Mouse (Mus musculus) bone marrow, adult 2 months (tissue): ENCODE results near the gene Trpm3. TPM values are rescaled to one million over a fixed set of nuclear protein-coding genes. Genes with fewer than 3 reads are reported as not detected.

ENCODE experiments used
- H3K27ac ChIP-seq: fragments of 200-500 bp; 2 replicates; pipeline ENCODE4 v1.5.1; 2012; ENCODE audit warnings: low read depth, mild to moderate bottlenecking, control low read depth, inconsistent platforms, low read length; ENCODE audit not compliant: control insufficient read depth, poor library complexity, insufficient read depth
- H3K4me1 ChIP-seq: fragments of 200-500 bp; 2 replicates; pipeline ENCODE4 v1.6.1; 2011; ENCODE audit warnings: low read length; ENCODE audit not compliant: control insufficient read depth, insufficient read depth
- H3K4me3 ChIP-seq: fragments of 200-500 bp; replicated peaks from 2 replicates; pipeline ENCODE3; 2011; ENCODE audit warnings: mild to moderate bottlenecking, low read depth, low read length, control low read depth; ENCODE audit not compliant: control insufficient read depth
- CTCF ChIP-seq: fragments of 200-500 bp; IDR thresholded peaks from 2 replicates; pipeline ENCODE4 v1.5.1; 2011; ENCODE audit warnings: low read length, control low read depth; ENCODE audit not compliant: control insufficient read depth, insufficient read depth
- POLR2A ChIP-seq: fragments of 200-500 bp; IDR thresholded peaks from 2 replicates; pipeline ENCODE4 v1.6.1; 2011; ENCODE audit warnings: low read depth, mild to moderate bottlenecking, control low read depth, low read length, borderline replicate concordance; ENCODE audit not compliant: control insufficient read depth
- WGBS: fragments of 180-500 bp; shearing (Covaris S2); methylation state at CpG from one replicate; pipeline ENCODE4 v1.1.7; 2018; 5-methylcytosine and 5-hydroxymethylcytosine counted together
- polyA plus RNA-seq: library from polyadenylated mRNA; stranded (reverse); fragments of >200 nt; gene quantifications from 2 replicates; pipeline ENCODE4 v1.2.4, GENCODE M21; 2011; ENCODE audit warnings: low replicate concordance; ENCODE audit not compliant: missing spikeins, insufficient read depth, insufficient read length

The Trpm3 gene
- polyA plus RNA-seq, 1 experiment: 1.8 TPM

DNA sequence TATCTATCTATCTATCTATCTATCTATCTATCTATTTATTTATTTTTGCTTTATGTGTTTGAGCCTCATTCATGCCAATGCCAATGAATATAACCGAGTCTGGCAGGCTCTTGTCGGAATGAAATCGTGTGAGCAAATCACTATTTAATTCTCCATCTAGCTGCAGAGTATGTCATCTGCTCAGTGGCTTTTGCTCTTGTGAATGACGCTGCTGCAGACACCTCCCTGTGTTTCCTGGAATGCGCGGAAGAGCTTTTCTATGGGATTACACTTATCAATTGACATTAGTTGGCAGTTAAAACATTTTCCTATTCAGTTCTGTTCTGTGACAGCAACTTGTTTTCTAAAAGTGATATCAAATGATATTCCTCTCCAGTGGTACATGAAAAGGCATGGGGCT is 153.8 kb downstream of the Trpm3 start:
- Histone ChIP-seq H3K4me3 (no peak overlapping the region), H3K4me1 (no peaks in the 10 kb centered on the region), H3K27ac (no peak overlapping the region)
- WGBS: 87% methylated on average over 6 of the region's 6 CpGs
- TF ChIP-seq CTCF (no peak), POLR2A (no peak)

DNA sequence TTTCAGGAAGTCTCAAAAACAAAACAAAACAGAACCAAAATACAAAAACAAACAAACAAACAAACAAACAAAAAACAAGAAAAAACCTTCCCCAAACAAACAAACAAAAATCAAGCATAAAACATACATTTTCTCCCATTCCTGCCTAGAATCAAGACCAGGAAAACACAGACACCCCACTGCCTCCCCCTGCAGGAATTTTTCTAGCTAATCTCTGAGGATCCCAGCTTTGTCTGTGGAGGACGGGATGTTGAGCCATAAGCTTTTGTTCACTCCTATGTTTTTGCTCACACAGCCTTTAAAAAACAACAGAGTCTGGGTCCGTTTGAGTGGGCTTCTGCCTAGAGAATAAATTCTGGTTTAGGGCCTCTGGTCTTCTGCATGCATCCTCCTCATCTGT is 162.1 kb downstream of the Trpm3 start:
- Histone ChIP-seq H3K4me3 (no peak overlapping the region), H3K27ac (no peak overlapping the region), H3K4me1 (no peaks in the 10 kb centered on the region)
- TF ChIP-seq POLR2A: no peak
- TF ChIP-seq CTCF: no peak
- WGBS: 55% methylated on average over 2 of the region's 2 CpGs

DNA sequence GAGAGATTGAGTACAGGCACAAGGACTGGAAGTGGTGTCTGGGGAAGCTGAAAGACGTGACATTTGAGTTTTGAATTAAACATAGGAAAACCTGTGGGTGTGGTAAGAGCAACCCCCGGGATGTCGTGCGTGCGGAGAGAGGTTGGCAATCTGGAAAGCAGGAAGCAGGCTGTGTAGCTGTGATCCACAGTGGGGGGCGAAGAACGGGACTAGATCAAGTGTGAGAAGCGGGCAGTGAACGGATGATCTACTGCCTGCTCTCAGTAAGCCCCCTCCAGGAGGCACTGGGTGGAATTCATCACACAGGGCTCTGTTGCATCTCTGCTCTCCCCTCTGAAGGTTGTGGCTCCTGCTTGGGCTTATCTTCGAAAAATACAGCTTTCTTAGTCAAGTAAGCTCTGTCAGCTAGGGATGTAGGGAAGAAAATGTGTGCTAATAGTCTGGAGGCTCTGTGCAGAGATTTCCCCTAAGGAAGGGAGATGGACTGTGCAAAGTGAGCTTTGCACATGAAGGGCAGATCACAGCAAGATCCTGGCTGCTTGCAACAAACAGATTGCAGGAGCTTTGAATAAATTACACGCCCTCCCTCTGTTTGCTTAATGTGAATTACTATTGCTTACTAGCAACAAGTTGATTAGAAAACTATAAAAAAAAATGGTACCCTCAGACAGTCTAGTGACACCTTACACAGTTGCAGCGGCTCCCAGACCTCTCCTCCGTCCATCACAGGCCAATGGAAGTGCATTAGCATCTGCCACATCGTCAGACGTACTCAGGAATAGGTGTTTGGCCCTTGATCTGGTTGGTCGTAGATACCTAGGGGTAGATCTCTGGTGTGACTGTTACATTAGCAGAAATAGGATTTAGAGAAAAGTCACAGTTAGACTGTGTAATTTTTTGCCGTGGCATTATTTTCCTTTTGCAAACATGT is 164.4 kb downstream of the Trpm3 start:
- TF ChIP-seq CTCF (no peak), POLR2A (no peak)
- no peak overlapping the region for H3K4me3 ChIP-seq
- WGBS: 70% methylated on average over 17 of the region's 17 CpGs
- H3K27ac ChIP-seq: no peak overlapping the region
- no peaks in the 10 kb centered on the region for H3K4me1 ChIP-seq

DNA sequence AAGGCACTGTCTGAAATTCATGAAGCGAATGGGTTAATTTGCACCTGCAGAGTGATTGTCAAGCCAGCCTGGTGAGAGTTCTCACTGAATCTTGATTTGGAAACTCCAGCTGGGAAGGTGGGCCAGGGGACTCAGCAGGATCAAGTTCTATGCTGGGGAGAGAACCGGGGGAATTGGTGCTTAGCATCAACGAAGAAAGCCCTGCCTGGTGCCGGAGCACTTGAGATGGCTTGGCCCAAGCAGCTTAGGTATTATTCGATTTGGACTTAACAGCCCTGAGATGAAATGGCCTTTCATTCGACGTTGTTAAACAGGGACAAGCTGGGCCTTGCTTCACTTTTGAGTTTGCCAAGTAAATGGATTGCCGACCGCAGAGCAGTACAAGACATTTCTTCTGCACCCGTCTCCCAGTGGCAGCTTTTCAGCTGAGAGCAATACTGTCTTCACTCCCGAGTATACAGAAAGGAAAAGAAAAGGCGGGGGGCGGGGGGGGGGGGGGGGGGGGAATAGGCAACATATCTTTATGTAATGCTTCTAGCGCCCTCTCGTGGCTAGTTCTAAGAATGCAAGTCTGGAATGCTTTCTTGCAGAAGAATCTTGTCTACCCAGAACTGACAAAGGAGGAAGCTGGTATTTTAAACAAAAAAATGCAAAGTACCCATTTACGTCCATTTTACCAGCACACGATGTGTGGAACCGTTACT is 165.3 kb downstream of the Trpm3 start:
- WGBS: 14% methylated on average over 18 of the region's 18 CpGs
- no peak for TF ChIP-seq CTCF
- TF ChIP-seq POLR2A: no peak
- H3K27ac ChIP-seq: no peak overlapping the region
- no peaks in the 10 kb centered on the region for H3K4me1 ChIP-seq
- H3K4me3 ChIP-seq: no peak overlapping the region

DNA sequence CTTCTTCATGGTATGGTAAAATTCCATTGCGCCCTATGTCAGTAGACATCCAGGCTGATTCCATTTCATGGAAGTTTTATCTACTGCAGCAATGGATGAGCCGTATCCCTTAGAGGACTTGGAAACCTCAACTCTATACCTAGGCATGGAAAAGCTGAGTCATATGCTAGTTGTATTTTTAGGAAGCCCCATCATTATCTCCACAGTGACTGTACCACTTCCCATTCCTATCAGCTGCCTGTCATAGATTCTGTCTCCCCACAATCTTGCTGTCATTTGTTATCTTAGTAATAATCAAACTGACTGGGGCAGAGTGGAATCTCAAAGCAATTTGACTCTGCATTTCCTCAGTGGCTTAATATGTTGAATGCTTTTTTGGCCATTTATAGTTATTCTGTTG is 169.2 kb downstream of the Trpm3 start:
- no peak overlapping the region for H3K4me3 ChIP-seq
- no peak for TF ChIP-seq POLR2A
- TF ChIP-seq CTCF: no peak
- WGBS: 47% methylated on average over 2 of the region's 2 CpGs

DNA sequence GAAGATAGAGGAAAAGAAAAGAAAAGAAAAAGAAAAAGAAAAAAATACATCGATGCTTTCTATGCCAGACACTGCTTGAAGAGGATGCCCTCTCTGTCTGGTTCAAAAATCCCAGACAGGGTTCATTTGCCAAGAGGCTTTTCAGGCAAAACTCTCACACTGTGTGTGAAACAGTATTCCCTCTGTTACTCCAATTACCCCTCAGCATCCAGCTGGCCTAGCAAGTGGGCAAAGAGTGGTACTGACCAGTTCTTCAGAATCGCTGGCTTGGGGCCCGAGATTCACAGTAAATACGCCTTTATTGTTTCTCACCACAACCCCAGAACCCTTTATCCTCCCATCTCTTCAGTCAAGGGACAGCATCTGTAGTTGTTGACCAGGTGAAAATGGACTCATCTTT is 178.5 kb downstream of the Trpm3 start:
- no peak overlapping the region for H3K4me3 ChIP-seq
- no peak for TF ChIP-seq CTCF
- H3K27ac ChIP-seq: no peak overlapping the region
- 80% methylated on average over 4 of the region's 4 CpGs for WGBS
- H3K4me1 ChIP-seq: no peaks in the 10 kb centered on the region

More for the DNA sequence above, 169.2 kb downstream of the Trpm3 start:
- no peaks in the 10 kb centered on the region for H3K4me1 ChIP-seq
- H3K27ac ChIP-seq: no peak overlapping the region

DNA sequence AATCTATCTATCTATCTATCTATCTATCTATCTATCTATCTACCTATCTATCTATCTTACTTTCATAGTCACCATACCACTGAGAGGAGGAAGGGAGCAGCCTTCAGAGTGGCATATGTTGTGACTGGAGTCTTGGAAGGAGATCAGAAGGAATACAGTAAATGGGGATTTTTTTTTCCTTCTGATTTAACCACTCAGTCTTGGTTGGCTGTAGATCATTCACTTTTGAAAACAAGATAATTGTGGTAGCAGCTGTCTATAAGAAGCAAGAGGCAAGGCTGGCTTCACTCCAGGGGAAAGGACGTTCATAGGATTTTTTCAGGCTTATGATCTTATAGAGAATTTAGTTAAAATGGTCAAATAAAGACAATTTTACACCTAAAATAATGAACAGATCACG is 188.0 kb downstream of the Trpm3 start:
- no peaks in the 10 kb centered on the region for H3K4me1 ChIP-seq
- H3K4me3 ChIP-seq: no peak overlapping the region
- TF ChIP-seq CTCF: no peak
- TF ChIP-seq POLR2A: no peak
- 55% methylated on average over 2 of the region's 2 CpGs for WGBS
- no peak overlapping the region for H3K27ac ChIP-seq

DNA sequence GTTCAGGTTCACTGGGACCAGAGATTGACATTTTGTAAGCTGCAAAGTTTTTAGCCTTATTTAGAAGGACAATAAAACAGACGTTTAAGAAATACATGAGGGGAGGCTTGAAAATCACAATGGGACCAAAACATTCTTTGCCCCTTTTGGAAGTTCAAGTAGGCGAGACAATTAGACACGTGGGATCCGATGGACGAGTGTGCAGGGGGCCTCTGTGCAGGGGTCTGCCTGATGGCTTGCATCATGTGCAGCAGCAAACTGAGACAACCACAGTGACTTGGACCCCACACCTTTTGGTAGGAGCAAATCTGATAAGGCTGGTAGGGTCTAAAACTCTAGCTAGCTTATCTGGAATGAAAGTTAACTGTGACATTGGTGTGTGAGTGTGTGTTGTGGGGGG is 188.4 kb downstream of the Trpm3 start:
- WGBS: 66% methylated on average over 5 of the region's 5 CpGs
- Histone ChIP-seq H3K4me1 (no peaks in the 10 kb centered on the region), H3K4me3 (no peak overlapping the region), H3K27ac (no peak overlapping the region)
- TF ChIP-seq CTCF (no peak), POLR2A (no peak)

DNA sequence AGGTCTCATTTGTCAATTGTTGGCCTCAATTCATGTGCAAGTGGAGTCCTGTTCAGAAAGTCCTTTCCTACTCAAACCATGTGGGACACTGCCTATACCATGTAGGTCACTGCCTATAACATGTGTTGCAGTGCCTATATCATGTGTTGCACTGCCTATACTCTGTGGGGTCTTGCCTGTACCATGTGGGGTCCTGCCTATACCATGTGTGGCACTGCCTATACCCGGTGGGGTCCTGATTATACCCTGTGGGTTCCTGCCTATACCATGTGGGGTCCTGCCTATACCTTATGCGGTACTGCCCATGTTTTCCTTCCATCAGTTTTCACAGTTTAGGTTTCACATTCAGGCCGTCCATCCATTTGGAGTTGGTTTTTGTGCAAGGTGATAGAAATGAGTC is 197.4 kb downstream of the Trpm3 start:
- no peaks in the 10 kb centered on the region for H3K4me1 ChIP-seq
- WGBS: 82% methylated on average over 3 of the region's 3 CpGs
- TF ChIP-seq CTCF (no peak), POLR2A (no peak)
- no peak overlapping the region for H3K27ac ChIP-seq
- no peak overlapping the region for H3K4me3 ChIP-seq
